Mouse (Mus musculus): Measurements from ENCODE around the gene Mrps16.

GRCm38 (mm10) chr14:20400071-20400470 is 6.6 kb upstream of the Mrps16 start:
- TF ChIP-seq GATA1 (IDR thresholded peaks at IDR 0.05; ENCODE audit: low read length) (no peak), TAL1 (IDR thresholded peaks at IDR 0.05; ENCODE audit: low read length) (no peak)
